Mouse (Mus musculus): ENCODE data around the gene Panx1.

GRCm38 (mm10) chr9:14965368-14965767 lies 79.9 kb downstream of the Panx1 start:
- TF ChIP-seq CTCF (IDR thresholded peaks at IDR 0.05; ENCODE audit: low read depth) = no peak
- no peak for TF ChIP-seq EP300 (IDR thresholded peaks at IDR 0.05; ENCODE audit: low read depth)
